Mouse (Mus musculus) intestine, embryonic 15.5 days (tissue): ENCODE results near the gene Akap6. TPM values are rescaled to one million over a fixed set of nuclear protein-coding genes. Genes with fewer than 3 reads are reported as not detected.

Experiments used
- ATAC-seq: fragments of 200-750 bp; cut with Nextera tagmentation; 2 replicates; pipeline ENCODE4 v1.8.0; 2017; ENCODE audit warnings: moderate TSS enrichment, moderate library complexity
- H3K27ac ChIP-seq: fragments of 300-500 bp; sonication (generic); 2 replicates; pipeline ENCODE4 v1.5.1; 2015; ENCODE audit warnings: mild to moderate bottlenecking, inconsistent platforms
- H3K27me3 ChIP-seq: fragments of 300-500 bp; sonication (generic); replicated peaks from 2 replicates; pipeline ENCODE4 v1.6.1; 2015; ENCODE audit warnings: inconsistent platforms
- H3K36me3 ChIP-seq: fragments of 300-500 bp; sonication (generic); 2 replicates; pipeline ENCODE4 v1.6.1; 2015; ENCODE audit warnings: inconsistent platforms
- H3K4me1 ChIP-seq: fragments of 300-500 bp; sonication (generic); replicated peaks from 2 replicates; pipeline ENCODE4 v1.6.1; 2015; ENCODE audit warnings: inconsistent platforms
- H3K4me2 ChIP-seq: fragments of 300-500 bp; sonication (generic); replicated peaks from 2 replicates; pipeline ENCODE4 v1.6.1; 2015; ENCODE audit warnings: mild to moderate bottlenecking, inconsistent platforms
- H3K4me3 ChIP-seq: fragments of 300-500 bp; sonication (generic); replicated peaks from 2 replicates; pipeline ENCODE4 v1.5.1; 2015; ENCODE audit warnings: inconsistent platforms
- H3K9ac ChIP-seq: fragments of 300-500 bp; sonication (generic); 2 replicates; pipeline ENCODE4 v1.6.1; 2015; ENCODE audit warnings: inconsistent platforms
- H3K9me3 ChIP-seq: fragments of 300-500 bp; sonication (generic); 2 replicates; pipeline ENCODE4 v1.6.1; 2016; ENCODE audit warnings: inconsistent platforms
- whole genome bisulfite sequencing: fragments of 180-500 bp; shearing (Covaris S2); methylation state at CpG from one replicate; pipeline ENCODE4 v1.1.7; 2015; 5-methylcytosine and 5-hydroxymethylcytosine counted together
- polyA plus RNA-seq: library from polyadenylated mRNA; unstranded; fragments of >200 nt; fragmentation: Nextera tagmentation; extraction: Ambion mirVana; gene quantifications from 2 replicates; pipeline ENCODE4 v1.2.1, GENCODE M21; 2015

Gene Akap6
- polyA plus RNA-seq, 1 experiment from 2014 or later = 1.9 TPM

DNA sequence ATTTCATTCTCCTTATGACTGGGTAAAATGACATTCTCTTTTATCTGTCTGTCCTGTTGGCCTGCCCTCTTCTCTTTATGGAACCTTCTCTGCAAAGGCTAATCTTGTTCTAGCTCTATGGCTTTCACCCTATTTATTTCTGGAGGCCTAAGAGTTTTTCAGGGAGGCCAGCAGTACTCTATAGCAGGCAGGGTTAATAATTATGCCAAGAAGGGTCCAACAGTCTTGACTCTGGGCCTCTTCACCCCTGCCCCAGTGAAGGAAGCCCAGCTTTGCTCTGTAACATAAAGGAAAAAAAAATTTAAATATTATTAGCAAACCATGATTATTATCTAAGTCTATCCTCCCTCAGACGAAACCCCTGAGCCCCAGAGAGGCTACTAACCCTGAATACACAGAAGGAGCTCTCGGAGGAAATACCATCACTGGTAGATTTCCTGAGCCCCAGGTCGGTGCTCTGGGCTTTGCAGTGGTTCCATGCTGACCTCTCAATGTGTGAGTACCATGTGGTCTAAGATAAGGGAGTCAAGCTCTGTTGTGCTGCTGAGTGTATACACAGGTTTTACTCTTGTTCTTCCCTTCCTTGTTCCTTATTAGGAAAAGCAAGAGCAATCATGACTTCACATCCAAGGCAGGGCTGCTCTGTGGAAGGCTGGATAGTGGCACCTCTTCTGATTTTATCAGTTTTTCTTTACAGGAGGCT lies 1.6 kb upstream of the Akap6 start:
- 48% methylated on average over 3 of the region's 3 CpGs for WGBS
- Histone ChIP-seq H3K9me3 (no peaks in the 10 kb centered on the region), H3K4me2 (no peak overlapping the region), H3K27me3 (no peaks in the 10 kb centered on the region), H3K4me3 (no peak overlapping the region), H3K36me3 (no peaks in the 10 kb centered on the region), H3K4me1 (peaks cover 9% of the 10 kb centered on the region; the same call in 1 of the 2 replicates), H3K9ac (no peak overlapping the region), H3K27ac (no peak overlapping the region)
- peak; percentile 56 for ATAC-seq

DNA sequence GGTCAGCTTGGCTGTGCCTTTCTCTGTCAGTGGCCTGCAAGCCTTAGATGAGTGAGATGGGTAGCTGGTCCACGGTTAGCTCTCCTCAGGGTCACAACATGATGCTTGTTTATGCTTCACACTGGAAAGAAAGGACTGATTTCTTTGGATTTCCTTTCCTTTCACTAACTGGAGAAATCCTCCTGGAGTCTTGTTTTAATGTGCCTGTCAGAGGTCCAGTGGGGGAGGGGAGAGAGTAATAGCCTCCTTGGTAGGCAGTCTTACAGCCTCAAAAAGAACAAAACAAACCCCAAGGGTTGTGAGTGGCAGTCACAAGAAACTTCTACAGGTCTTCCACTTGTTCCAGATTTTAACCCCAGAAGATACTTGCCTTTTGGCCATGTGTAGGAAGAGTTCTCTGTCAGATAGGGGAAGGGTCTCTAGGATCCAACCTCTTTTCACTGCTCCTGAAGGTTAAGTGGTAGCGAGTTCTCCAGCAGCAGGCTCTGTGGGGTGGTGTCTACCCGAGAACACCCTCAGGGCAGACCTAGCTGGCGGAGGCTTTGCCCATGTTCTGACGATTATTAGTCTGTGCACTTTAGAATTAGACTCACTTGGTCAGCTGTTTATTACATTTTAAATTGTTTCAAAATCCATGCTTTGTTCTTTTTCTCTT lies 780 bp upstream of the Akap6 start:
- no peak overlapping the region for H3K4me3 ChIP-seq
- no peak for ATAC-seq
- no peaks in the 10 kb centered on the region for H3K27me3 ChIP-seq
- H3K9me3 ChIP-seq = no peaks in the 10 kb centered on the region
- WGBS = 77% methylated on average over 5 of the region's 5 CpGs
- H3K36me3 ChIP-seq = no peaks in the 10 kb centered on the region
- H3K27ac ChIP-seq = no peak overlapping the region
- H3K4me1 ChIP-seq = peaks cover 6% of the 10 kb centered on the region; the same call in 1 of the 2 replicates
- no peak overlapping the region for H3K4me2 ChIP-seq
- no peak overlapping the region for H3K9ac ChIP-seq

DNA sequence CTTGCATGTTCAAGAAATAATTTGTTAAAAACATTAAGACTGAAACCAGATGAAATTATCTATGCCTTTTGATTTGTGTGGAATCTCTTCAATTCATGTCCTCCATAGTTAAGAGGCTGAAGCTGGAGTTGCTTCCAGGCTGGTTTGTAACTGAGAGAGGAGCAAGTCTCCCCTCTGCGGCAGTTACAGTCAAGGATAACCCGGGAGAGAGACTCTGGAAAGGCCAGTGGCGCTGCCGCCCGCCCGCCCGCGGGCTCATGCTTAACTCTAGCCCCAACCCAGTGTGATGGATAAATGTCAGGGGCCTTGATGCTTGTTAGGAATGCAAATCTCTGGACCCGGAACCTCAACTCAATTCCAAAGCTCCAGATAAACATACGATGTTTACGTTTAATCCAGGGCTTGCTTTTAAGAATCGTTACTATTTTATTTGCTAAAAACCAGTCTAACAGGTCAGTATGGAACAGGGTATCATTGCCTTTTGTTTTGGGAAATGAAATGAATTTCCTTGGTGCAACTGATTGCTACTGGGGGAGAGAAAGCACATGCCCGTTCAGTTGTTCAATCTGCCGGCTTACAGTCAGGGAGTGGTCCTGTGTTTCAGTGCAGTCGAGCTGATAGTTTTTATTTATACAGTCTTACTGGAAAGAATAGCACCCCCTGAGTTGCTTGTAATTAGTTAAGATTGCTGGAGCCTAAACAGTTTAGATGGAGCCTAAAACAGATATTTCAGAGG lies 946 bp downstream of the Akap6 start:
- no peak overlapping the region for H3K4me3 ChIP-seq
- no peak overlapping the region for H3K27ac ChIP-seq
- no peaks in the 10 kb centered on the region for H3K36me3 ChIP-seq
- H3K4me2 ChIP-seq = 0 out of 2 replicates have a peak overlapping the region, but pooled peaks have one; percentile 5
- H3K9me3 ChIP-seq = no peaks in the 10 kb centered on the region
- peaks cover 6% of the 10 kb centered on the region; the same call in 1 of the 2 replicates for H3K4me1 ChIP-seq
- no peak for ATAC-seq
- H3K27me3 ChIP-seq = no peaks in the 10 kb centered on the region
- no peak overlapping the region for H3K9ac ChIP-seq
- WGBS = 32% methylated on average over 15 of the region's 15 CpGs

DNA sequence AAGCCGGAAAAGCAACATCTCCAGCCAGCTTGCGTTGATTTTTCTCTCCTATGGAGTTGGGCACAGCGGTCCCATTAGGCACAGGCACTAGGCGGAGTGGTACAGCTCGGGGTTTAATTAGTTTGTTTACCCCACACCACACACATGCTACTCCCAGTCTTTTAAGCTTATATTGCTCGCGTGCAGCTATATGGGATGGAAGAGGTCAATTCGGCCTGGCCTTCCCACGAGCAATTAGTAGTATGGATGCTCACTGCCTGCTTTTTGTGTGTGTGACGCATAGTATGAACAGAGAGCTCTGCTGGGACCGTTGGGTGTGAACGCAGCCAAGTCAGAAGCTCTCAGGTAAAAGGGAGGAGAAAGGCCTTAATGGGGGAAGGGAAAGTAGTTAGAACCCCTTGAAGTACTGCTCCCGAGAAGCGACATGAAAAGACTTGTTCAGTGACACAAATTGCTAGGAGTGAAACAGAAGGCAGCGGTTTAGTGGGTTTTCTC lies 1.6 kb downstream of the Akap6 start:
- H3K4me2 ChIP-seq = peak overlapping the region; percentile 37
- H3K27ac ChIP-seq = no peak overlapping the region
- H3K36me3 ChIP-seq = no peaks in the 10 kb centered on the region
- no peaks in the 10 kb centered on the region for H3K27me3 ChIP-seq
- H3K4me1 ChIP-seq = peaks cover 6% of the 10 kb centered on the region; the same call in 1 of the 2 replicates
- no peak overlapping the region for H3K4me3 ChIP-seq
- WGBS = 39% methylated on average over 15 of the region's 15 CpGs
- H3K9ac ChIP-seq = no peak overlapping the region
- no peak for ATAC-seq
- H3K9me3 ChIP-seq = no peaks in the 10 kb centered on the region

DNA sequence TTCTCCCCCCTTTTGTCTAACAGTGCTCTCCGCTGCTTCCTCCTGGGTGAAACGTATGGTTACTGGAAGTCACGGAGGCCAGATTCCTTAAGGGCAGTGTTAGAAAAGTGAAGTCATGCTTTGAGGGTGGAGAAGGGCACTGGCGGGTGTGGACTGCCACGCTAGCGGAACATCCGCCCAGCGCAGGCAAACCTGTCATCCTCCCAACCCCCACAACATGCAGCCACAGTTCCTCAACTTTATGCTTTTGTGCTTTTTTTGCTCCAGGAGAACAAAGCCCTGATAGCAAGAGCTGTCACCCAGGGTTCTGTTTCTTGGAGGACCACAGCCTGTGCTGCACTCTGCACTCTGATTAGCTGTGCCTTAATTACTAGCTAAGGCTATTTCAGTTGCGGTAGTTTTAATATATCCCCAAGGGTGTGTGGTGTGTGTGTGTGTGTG lies 2.0 kb downstream of the Akap6 start:
- H3K4me3 ChIP-seq = no peak overlapping the region
- no peak overlapping the region for H3K27ac ChIP-seq
- no peaks in the 10 kb centered on the region for H3K36me3 ChIP-seq
- 28% methylated on average over 9 of the region's 9 CpGs for WGBS
- H3K4me2 ChIP-seq = peak overlapping the region; percentile 37
- peaks cover 6% of the 10 kb centered on the region; the same call in 1 of the 2 replicates for H3K4me1 ChIP-seq
- no peaks in the 10 kb centered on the region for H3K27me3 ChIP-seq
- H3K9me3 ChIP-seq = no peaks in the 10 kb centered on the region
- no peak overlapping the region for H3K9ac ChIP-seq
- peak; percentile 27; the same call in 1 of the 2 replicates for ATAC-seq

DNA sequence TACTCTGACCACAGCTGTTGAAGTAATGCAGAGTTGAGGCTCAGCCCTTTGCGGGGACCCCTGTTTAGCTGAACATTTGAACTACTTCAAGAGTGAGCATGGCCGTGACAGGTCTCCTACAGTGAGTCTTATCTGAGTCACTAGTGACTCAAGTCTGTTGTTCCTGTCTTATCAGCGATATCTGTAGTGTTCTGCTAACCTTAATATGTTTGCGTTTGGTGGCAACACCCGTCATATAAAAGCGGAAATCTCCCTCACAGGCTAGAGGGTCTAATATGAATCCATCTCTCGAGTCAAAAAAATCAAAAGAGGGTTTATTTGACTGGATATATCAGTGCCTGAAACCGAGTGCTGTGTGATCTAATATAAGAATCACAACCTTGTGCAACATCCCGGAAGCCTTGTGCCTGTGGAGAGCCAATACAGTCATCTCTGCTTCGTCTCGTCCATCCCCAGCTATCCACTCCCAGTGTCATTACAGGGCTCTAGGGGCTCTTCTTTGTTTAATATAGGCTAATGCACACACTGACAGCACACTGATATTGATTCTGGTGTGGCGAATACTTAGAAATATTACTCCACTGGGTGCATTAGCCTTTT lies 3.3 kb downstream of the Akap6 start:
- Histone ChIP-seq H3K4me1 (peaks cover 6% of the 10 kb centered on the region; the same call in 1 of the 2 replicates), H3K36me3 (no peaks in the 10 kb centered on the region), H3K9me3 (no peaks in the 10 kb centered on the region), H3K4me3 (no peak overlapping the region), H3K4me2 (no peak overlapping the region), H3K27me3 (no peaks in the 10 kb centered on the region), H3K27ac (no peak overlapping the region), H3K9ac (no peak overlapping the region)
- 57% methylated on average over 12 of the region's 12 CpGs for WGBS
- ATAC-seq = peak; percentile 52

DNA sequence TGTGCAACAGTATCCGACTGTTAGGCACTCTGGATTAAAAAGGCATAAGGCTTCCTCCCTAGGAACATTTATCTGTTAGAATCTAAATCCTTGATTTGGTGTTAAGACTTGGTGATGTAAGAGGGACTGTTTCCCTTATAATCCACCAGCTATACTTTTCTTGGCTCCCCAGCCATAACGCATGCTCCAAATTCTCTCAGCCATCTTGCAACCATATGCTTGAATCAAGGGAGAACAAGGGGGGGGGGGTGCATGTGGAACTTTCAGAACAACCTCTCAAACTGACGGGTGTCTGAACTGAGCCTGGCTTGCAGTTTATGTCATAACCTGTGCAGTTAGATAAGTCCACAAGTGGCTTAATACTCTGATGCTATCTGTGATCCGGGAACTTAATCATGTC lies 4.9 kb downstream of the Akap6 start:
- Histone ChIP-seq H3K4me1 (peaks cover 6% of the 10 kb centered on the region; the same call in 1 of the 2 replicates), H3K36me3 (no peaks in the 10 kb centered on the region), H3K9ac (no peak overlapping the region), H3K27ac (no peak overlapping the region), H3K9me3 (no peaks in the 10 kb centered on the region), H3K4me3 (no peak overlapping the region), H3K27me3 (no peaks in the 10 kb centered on the region), H3K4me2 (no peak overlapping the region)
- WGBS = 69% methylated on average over 4 of the region's 4 CpGs
- ATAC-seq = no peak

DNA sequence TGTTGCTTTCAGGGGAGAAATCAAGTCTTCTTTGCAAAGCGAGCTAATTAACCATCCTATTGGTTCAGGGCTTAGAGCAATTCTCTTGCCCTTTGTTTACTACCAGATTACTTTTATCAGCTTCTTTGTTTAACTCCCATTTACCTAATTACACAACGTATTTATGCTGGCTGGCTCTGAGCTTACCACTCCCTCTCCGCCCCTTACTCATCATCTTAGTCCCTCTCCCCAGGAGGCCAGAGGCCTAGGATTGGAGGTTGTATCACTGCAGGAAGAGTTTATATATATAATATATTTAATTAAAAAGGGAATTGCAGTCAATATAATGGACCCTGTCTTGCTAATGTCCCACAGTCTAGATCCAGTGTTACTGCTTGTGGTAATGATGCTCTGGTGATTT lies 5.6 kb downstream of the Akap6 start:
- Histone ChIP-seq H3K9ac (no peak overlapping the region), H3K9me3 (no peaks in the 10 kb centered on the region), H3K27me3 (no peaks in the 10 kb centered on the region), H3K4me2 (no peak overlapping the region), H3K27ac (no peak overlapping the region), H3K4me3 (no peak overlapping the region), H3K36me3 (no peaks in the 10 kb centered on the region), H3K4me1 (peaks cover 6% of the 10 kb centered on the region; the same call in 1 of the 2 replicates)
- no peak for ATAC-seq
- WGBS = 54% methylated on average over 3 of the region's 3 CpGs

DNA sequence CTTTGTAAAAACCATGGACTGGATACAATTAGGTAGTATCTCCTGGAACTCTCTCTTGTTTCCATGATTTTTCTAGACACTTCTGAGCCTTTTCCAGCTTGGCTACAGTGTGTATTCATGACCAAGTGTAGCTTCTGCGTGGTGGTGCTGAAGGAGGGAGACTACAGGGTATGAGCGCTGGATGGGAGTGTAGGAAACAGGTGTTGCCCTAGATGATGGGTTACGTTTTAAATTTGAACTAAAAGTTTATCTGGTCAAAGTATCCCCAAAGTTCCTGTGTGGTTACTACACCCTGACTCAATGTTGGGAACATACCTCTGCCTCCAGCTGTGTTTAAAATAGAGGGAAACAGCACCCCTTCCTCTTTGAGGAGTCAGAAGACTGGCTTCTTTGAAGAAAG lies 12.2 kb downstream of the Akap6 start:
- no peak for ATAC-seq
- Histone ChIP-seq H3K9me3 (no peaks in the 10 kb centered on the region), H3K9ac (no peak overlapping the region), H3K4me1 (no peaks in the 10 kb centered on the region), H3K27ac (no peak overlapping the region), H3K27me3 (no peaks in the 10 kb centered on the region), H3K4me3 (no peak overlapping the region), H3K36me3 (no peaks in the 10 kb centered on the region), H3K4me2 (no peak overlapping the region)
- WGBS = 78% methylated on average over 3 of the region's 3 CpGs

DNA sequence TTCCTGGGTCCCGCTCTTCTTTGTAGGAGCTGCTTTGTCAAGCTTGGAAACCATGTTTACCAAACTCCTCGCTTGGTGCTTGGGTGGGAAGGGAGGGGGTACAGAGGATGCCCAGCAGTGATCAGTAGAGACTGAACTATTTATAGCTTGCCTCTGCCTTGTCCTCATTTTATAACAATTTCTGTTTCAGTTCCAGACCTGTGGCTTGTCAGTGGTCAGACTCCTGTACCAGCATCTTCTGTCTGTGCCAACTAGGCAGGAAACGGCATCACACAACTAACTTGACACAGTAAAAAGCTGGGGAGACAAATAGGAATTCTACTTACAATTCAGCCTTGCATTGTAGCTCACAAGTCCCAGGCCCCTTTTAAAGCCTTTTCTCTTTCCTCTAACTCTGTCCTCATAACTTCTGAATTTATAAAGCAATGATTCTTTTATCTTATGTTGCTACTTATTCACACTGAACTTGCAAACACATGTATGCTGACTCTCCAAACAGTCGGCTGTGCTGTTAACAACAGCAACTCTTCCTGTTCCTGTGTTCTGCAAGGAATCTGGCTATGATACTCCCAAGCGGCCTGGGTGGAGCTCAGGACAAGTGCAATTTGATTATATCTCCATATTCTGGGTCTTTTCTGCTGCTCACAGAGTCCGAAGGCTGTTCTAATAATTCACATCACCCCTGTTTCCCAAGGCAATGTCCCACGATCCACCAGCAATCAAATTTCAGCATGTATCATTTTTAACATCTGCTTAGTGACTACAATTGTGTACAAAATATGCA lies 12.9 kb downstream of the Akap6 start:
- no peak overlapping the region for H3K27ac ChIP-seq
- 58% methylated on average over 7 of the region's 7 CpGs for WGBS

DNA sequence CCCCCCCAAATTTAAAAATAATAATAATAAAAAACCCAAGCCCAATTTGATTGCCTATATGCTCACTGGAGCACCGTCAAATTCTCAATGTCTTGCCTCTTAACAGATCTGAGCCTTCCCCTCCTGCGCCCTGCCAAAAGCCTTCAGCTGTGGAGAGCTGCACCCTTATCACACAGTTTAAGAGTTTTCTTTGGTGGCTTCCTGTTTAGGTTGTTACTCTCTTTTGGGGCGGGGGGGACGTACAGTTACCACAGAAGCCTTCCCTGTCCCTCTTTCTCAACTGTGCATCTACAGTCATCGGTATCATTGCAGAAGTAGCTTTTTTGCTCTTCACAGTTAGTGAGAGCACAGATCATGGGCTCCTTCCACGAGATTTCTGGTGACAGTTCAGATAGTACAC lies 19.2 kb downstream of the Akap6 start:
- Histone ChIP-seq H3K27me3 (no peaks in the 10 kb centered on the region), H3K9ac (no peak overlapping the region), H3K4me3 (no peak overlapping the region), H3K27ac (no peak overlapping the region), H3K4me1 (no peaks in the 10 kb centered on the region), H3K36me3 (no peaks in the 10 kb centered on the region), H3K4me2 (no peak overlapping the region), H3K9me3 (no peaks in the 10 kb centered on the region)
- 77% methylated on average over 6 of the region's 6 CpGs for whole genome bisulfite sequencing
- ATAC-seq = no peak

More for the DNA sequence above, 12.9 kb downstream of the Akap6 start:
- no peak for ATAC-seq
- Histone ChIP-seq H3K36me3 (no peaks in the 10 kb centered on the region), H3K27me3 (no peaks in the 10 kb centered on the region), H3K9ac (no peak overlapping the region), H3K9me3 (no peaks in the 10 kb centered on the region), H3K4me2 (no peak overlapping the region), H3K4me1 (no peaks in the 10 kb centered on the region), H3K4me3 (no peak overlapping the region)
